Mouse (Mus musculus): ENCODE measurements around the gene Klhl36.

DNA sequence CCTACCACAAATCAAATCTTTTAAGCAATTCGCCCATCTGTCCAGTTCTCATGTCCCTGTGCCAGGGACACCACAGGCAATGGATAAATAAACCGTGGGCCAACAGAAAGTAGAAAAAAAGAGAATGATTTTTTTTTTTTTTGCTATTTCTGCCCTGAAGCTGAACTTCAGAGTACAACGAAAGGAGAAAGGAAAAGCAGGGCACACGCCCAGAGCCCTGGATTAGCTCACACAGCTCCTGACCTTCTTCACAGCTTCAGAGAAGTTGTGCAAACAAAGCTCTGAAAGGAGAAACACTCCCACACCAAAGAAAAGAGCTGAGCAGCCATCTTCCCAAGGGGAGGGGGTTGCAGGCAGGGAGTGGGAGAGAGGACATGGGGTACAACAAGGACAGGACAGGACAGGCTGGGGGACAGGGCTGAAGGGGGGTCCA is 34.3 kb upstream of the Klhl36 start:
- TF ChIP-seq POLR2A (IDR thresholded peaks at IDR 0.05; ENCODE audit: borderline replicate concordance, extremely low read depth, insufficient read depth, insufficient read length, poor library complexity, severe bottlenecking) (no peak), CTCF (IDR thresholded peaks at IDR 0.05; ENCODE audit: borderline replicate concordance, extremely low read depth, insufficient read depth, insufficient read length) (no peak)

Measured in brain, embryonic 14.5 days (tissue).